Mouse (Mus musculus) neural tube, embryonic 14.5 days (tissue): ENCODE measurements around the gene Tmem184b. TPM values are rescaled to one million over a fixed set of nuclear protein-coding genes. Genes with fewer than 3 reads are reported as not detected.

Experiments used
- ATAC-seq: fragments of 200-750 bp; cut with Nextera tagmentation; 2 replicates; pipeline ENCODE4 v1.8.0; 2017; ENCODE audit warnings: low read depth, mild to moderate bottlenecking, moderate TSS enrichment, moderate library complexity
- H3K27ac ChIP-seq: fragments of 300-500 bp; sonication (generic); 2 replicates; pipeline ENCODE4 v1.5.1; 2014; ENCODE audit warnings: low read depth, mild to moderate bottlenecking, control low read depth, low read length, moderate library complexity, mixed read lengths
- H3K27me3 ChIP-seq: fragments of 300-500 bp; sonication (generic); 2 replicates; pipeline ENCODE4 v1.6.1; 2014; ENCODE audit warnings: low read length; ENCODE audit not compliant: control insufficient read depth, insufficient read depth
- H3K36me3 ChIP-seq: fragments of 300-500 bp; sonication (generic); 2 replicates; pipeline ENCODE4 v1.6.1; 2014; ENCODE audit warnings: low read length, mixed read lengths; ENCODE audit not compliant: control insufficient read depth, insufficient read depth
- H3K4me1 ChIP-seq: fragments of 300-500 bp; sonication (generic); 2 replicates; pipeline ENCODE4 v1.6.1; 2014; ENCODE audit warnings: low read length; ENCODE audit not compliant: control insufficient read depth, insufficient read depth
- H3K4me2 ChIP-seq: fragments of 300-500 bp; sonication (generic); 2 replicates; pipeline ENCODE4 v1.6.1; 2014; ENCODE audit warnings: mild to moderate bottlenecking, low read depth, low read length, control low read depth
- H3K4me3 ChIP-seq: fragments of 300-500 bp; sonication (generic); 2 replicates; pipeline ENCODE4 v1.5.1; 2014; ENCODE audit warnings: low read depth, low read length, control low read depth, mixed read lengths
- H3K9ac ChIP-seq: fragments of 300-500 bp; sonication (generic); replicated peaks from 2 replicates; pipeline ENCODE4 v1.6.1; 2014; ENCODE audit warnings: low read depth, mild to moderate bottlenecking, control low read depth, low read length, mixed read lengths
- H3K9me3 ChIP-seq: fragments of 300-500 bp; sonication (generic); 2 replicates; pipeline ENCODE4 v1.6.1; 2016; ENCODE audit warnings: low read length; ENCODE audit not compliant: control insufficient read depth
- WGBS: fragments of 180-500 bp; shearing (Covaris S2); extraction: QIAGEN DNeasy Blood & Tissue Kit; methylation state at CpG from one replicate; pipeline ENCODE4 v1.1.7; 2014; 5-methylcytosine and 5-hydroxymethylcytosine counted together
- polyA plus RNA-seq: library from polyadenylated mRNA; unstranded; fragments of >200 nt; fragmentation: Nextera tagmentation; extraction: Ambion mirVana; gene quantifications from 2 replicates; pipeline ENCODE4 v1.2.1, GENCODE M21; 2014

Gene Tmem184b
- 31.2 and 37.8 TPM in 2 replicates for polyA plus RNA-seq

GRCm38 (mm10) chr15:79402836-79403762 lies at the start of gene Tmem184b:
Gene Tmem184b (minus strand): TSS chr15:79403569.
- peaks cover 37% of the 10 kb centered on the region for H3K4me1 ChIP-seq
- H3K4me3 ChIP-seq: peak within 1 kb of the TSS; percentile 98
- H3K9me3 ChIP-seq: no peaks in the 10 kb centered on the region
- peak within 1 kb of the TSS; percentile 86 for H3K4me2 ChIP-seq
- peak within 1 kb of the TSS; percentile 72 for H3K27ac ChIP-seq
- under 1% methylated on average over 89 of the region's 90 CpGs for WGBS
- H3K27me3 ChIP-seq: no peaks in the 10 kb centered on the region
- peak; percentile 87 for ATAC-seq
- H3K36me3 ChIP-seq: no peaks in the 10 kb centered on the region
- H3K9ac ChIP-seq: peak within 1 kb of the TSS; percentile 95

- Histone ChIP-seq H3K27me3 (no peaks in the 10 kb centered on the region), H3K4me3 (no peak overlapping the region), H3K9me3 (no peaks in the 10 kb centered on the region), H3K9ac (no peak overlapping the region), H3K36me3 (no peaks in the 10 kb centered on the region), H3K4me2 (no peak overlapping the region), H3K4me1 (no peaks in the 10 kb centered on the region; the same call in 1 of the 2 replicates), H3K27ac (no peak overlapping the region)
- 97% methylated on average over 3 of the region's 3 CpGs for WGBS
- ATAC-seq: no peak
Measured at GRCm38 (mm10) chr15:79448041-79448440, 44.7 kb upstream of the Tmem184b start.

- no peak overlapping the region for H3K4me3 ChIP-seq
- H3K27ac ChIP-seq: no peak overlapping the region
- no peaks in the 10 kb centered on the region for H3K9me3 ChIP-seq
- no peak for ATAC-seq
- 83% methylated on average over 8 of the region's 8 CpGs for WGBS
- no peak overlapping the region for H3K9ac ChIP-seq
- no peak overlapping the region for H3K4me2 ChIP-seq
- H3K27me3 ChIP-seq: no peaks in the 10 kb centered on the region
- no peaks in the 10 kb centered on the region for H3K36me3 ChIP-seq
- H3K4me1 ChIP-seq: peaks cover 8% of the 10 kb centered on the region; the same call in 1 of the 2 replicates
Measured at GRCm38 (mm10) chr15:79445786-79446654, 42.7 kb upstream of the Tmem184b start.

- Histone ChIP-seq H3K27ac (no peak overlapping the region), H3K9ac (no peak overlapping the region), H3K27me3 (no peaks in the 10 kb centered on the region), H3K36me3 (no peaks in the 10 kb centered on the region), H3K9me3 (no peaks in the 10 kb centered on the region), H3K4me1 (peaks cover 27% of the 10 kb centered on the region), H3K4me3 (no peak overlapping the region), H3K4me2 (no peak overlapping the region)
- 65% methylated on average over 7 of the region's 7 CpGs for WGBS
- ATAC-seq: no peak
Measured at GRCm38 (mm10) chr15:79443856-79444410, 40.6 kb upstream of the Tmem184b start.

- Histone ChIP-seq H3K27ac (no peak overlapping the region), H3K9ac (no peak overlapping the region), H3K4me2 (no peak overlapping the region)
Measured at GRCm38 (mm10) chr15:79442961-79443518, 39.7 kb upstream of the Tmem184b start.

GRCm38 (mm10) chr15:79442257-79442611 lies 38.9 kb upstream of the Tmem184b start:
- Histone ChIP-seq H3K4me3 (peak overlapping the region; percentile 92), H3K36me3 (peaks cover 7% of the 10 kb centered on the region), H3K9me3 (no peaks in the 10 kb centered on the region), H3K4me2 (peak overlapping the region; percentile 99), H3K27me3 (no peaks in the 10 kb centered on the region), H3K27ac (peak overlapping the region; percentile 97), H3K4me1 (peaks cover 40% of the 10 kb centered on the region), H3K9ac (peak overlapping the region; percentile 100)
- 3% methylated on average over 6 of the region's 6 CpGs for WGBS
- ATAC-seq: no peak

More at GRCm38 (mm10) chr15:79442961-79443518, 39.7 kb upstream of the Tmem184b start:
- ATAC-seq: no peak
- Histone ChIP-seq H3K4me1 (peaks cover 36% of the 10 kb centered on the region), H3K27me3 (no peaks in the 10 kb centered on the region), H3K4me3 (no peak overlapping the region), H3K36me3 (no peaks in the 10 kb centered on the region; the same call in 1 of the 2 replicates), H3K9me3 (no peaks in the 10 kb centered on the region)
- WGBS: 77% methylated on average over 9 of the region's 9 CpGs

GRCm38 (mm10) chr15:79441331-79442256 lies 38.2 kb upstream of the Tmem184b start:
- Histone ChIP-seq H3K9me3 (no peaks in the 10 kb centered on the region), H3K4me3 (peak overlapping the region; percentile 92), H3K27ac (peak overlapping the region; percentile 97), H3K4me2 (peak overlapping the region; percentile 99), H3K4me1 (peaks cover 46% of the 10 kb centered on the region), H3K36me3 (peaks cover 13% of the 10 kb centered on the region), H3K9ac (peak overlapping the region; percentile 100), H3K27me3 (no peaks in the 10 kb centered on the region)
- 1% methylated on average over 33 of the region's 107 CpGs for WGBS
- ATAC-seq: peak; percentile 71
